Mouse (Mus musculus) midbrain, embryonic 13.5 days (tissue): ENCODE results near the gene Fmod. TPM values are rescaled to one million over a fixed set of nuclear protein-coding genes. Genes with fewer than 3 reads are reported as not detected.

ENCODE experiments used
- ATAC-seq: fragments of 200-750 bp; cut with Nextera tagmentation; 2 replicates; pipeline ENCODE4 v1.8.0; 2017; ENCODE audit warnings: mild to moderate bottlenecking, moderate TSS enrichment, moderate library complexity
- H3K27ac ChIP-seq: fragments of 300-500 bp; sonication (generic); 2 replicates; pipeline ENCODE4 v1.5.1; 2015; ENCODE audit warnings: inconsistent platforms, mild to moderate bottlenecking, moderate library complexity
- H3K27me3 ChIP-seq: fragments of 300-500 bp; sonication (generic); 2 replicates; pipeline ENCODE4 v1.6.1; 2015; ENCODE audit warnings: mild to moderate bottlenecking, inconsistent platforms
- H3K36me3 ChIP-seq: fragments of 300-500 bp; sonication (generic); 2 replicates; pipeline ENCODE4 v1.6.1; 2015; ENCODE audit warnings: mild to moderate bottlenecking, inconsistent platforms
- H3K4me1 ChIP-seq: fragments of 300-500 bp; sonication (generic); replicated peaks from 2 replicates; pipeline ENCODE4 v1.6.1; 2015; ENCODE audit warnings: inconsistent platforms
- H3K4me2 ChIP-seq: fragments of 300-500 bp; sonication (generic); replicated peaks from 2 replicates; pipeline ENCODE4 v1.6.1; 2015; ENCODE audit warnings: moderate library complexity, mild to moderate bottlenecking, inconsistent platforms
- H3K4me3 ChIP-seq: fragments of 300-500 bp; sonication (generic); replicated peaks from 2 replicates; pipeline ENCODE4 v1.5.1; 2015; ENCODE audit warnings: mild to moderate bottlenecking, inconsistent platforms
- H3K9ac ChIP-seq: fragments of 300-500 bp; sonication (generic); replicated peaks from 2 replicates; pipeline ENCODE4 v1.6.1; 2015; ENCODE audit warnings: mild to moderate bottlenecking, inconsistent platforms
- H3K9me3 ChIP-seq: fragments of 300-500 bp; sonication (generic); 2 replicates; pipeline ENCODE4 v1.6.1; 2016; ENCODE audit warnings: mild to moderate bottlenecking, inconsistent platforms
- WGBS: fragments of 180-500 bp; shearing (Covaris S2); methylation state at CpG from one replicate; pipeline ENCODE4 v1.1.7; 2015; 5-methylcytosine and 5-hydroxymethylcytosine counted together
- polyA plus RNA-seq: library from polyadenylated mRNA; unstranded; fragments of >200 nt; fragmentation: Nextera tagmentation; extraction: Ambion mirVana; gene quantifications from 2 replicates; pipeline ENCODE4 v1.2.1, GENCODE M21; 2015

The Fmod gene
- polyA plus RNA-seq, 1 experiment from 2014 or later: 5.7 TPM

GRCm38 (mm10) chr1:134041900-134042299 is 4.8 kb downstream of the Fmod start:
- no peak overlapping the region for H3K4me3 ChIP-seq
- no peak overlapping the region for H3K4me2 ChIP-seq
- H3K27me3 ChIP-seq: 0 out of 2 replicates have a peak, but pooled peaks cover 3% of the 10 kb centered on the region
- WGBS: 59% methylated on average over 2 of the region's 2 CpGs
- H3K36me3 ChIP-seq: no peaks in the 10 kb centered on the region
- peaks cover 29% of the 10 kb centered on the region for H3K4me1 ChIP-seq
- H3K9ac ChIP-seq: no peak overlapping the region
- H3K9me3 ChIP-seq: no peaks in the 10 kb centered on the region
- no peak for ATAC-seq
- H3K27ac ChIP-seq: no peak overlapping the region

GRCm38 (mm10) chr1:134042341-134042740 is 5.3 kb downstream of the Fmod start:
- Histone ChIP-seq H3K9me3 (no peaks in the 10 kb centered on the region), H3K36me3 (no peaks in the 10 kb centered on the region), H3K9ac (no peak overlapping the region), H3K4me1 (peaks cover 29% of the 10 kb centered on the region), H3K4me2 (no peak overlapping the region), H3K27ac (no peak overlapping the region), H3K4me3 (no peak overlapping the region), H3K27me3 (0 out of 2 replicates have a peak, but pooled peaks cover 3% of the 10 kb centered on the region)
- WGBS: 3% methylated on average over 1 of the region's 1 CpGs
- ATAC-seq: no peak

- no peak overlapping the region for H3K27ac ChIP-seq
- H3K27me3 ChIP-seq: 0 out of 2 replicates have a peak, but pooled peaks cover 5% of the 10 kb centered on the region
- no peak overlapping the region for H3K4me3 ChIP-seq
- 95% methylated on average over 6 of the region's 6 CpGs for WGBS
- no peaks in the 10 kb centered on the region for H3K36me3 ChIP-seq
- ATAC-seq: no peak
- no peak overlapping the region for H3K4me2 ChIP-seq
- H3K4me1 ChIP-seq: peaks cover 29% of the 10 kb centered on the region
- no peaks in the 10 kb centered on the region for H3K9me3 ChIP-seq
- no peak overlapping the region for H3K9ac ChIP-seq
Observed at GRCm38 (mm10) chr1:134044805-134045204, 7.8 kb downstream of the Fmod start.

- Histone ChIP-seq H3K27ac (no peak overlapping the region), H3K9ac (peak overlapping the region; percentile 53; the same call in 1 of the 2 replicates), H3K9me3 (no peaks in the 10 kb centered on the region), H3K4me2 (peak overlapping the region; percentile 51), H3K27me3 (0 out of 2 replicates have a peak, but pooled peaks cover 5% of the 10 kb centered on the region), H3K36me3 (no peaks in the 10 kb centered on the region), H3K4me1 (peaks cover 29% of the 10 kb centered on the region), H3K4me3 (peak overlapping the region; percentile 20)
- WGBS: 7% methylated on average over 9 of the region's 9 CpGs
- ATAC-seq: peak; percentile 66
Observed at GRCm38 (mm10) chr1:134045971-134046370, 8.9 kb downstream of the Fmod start.

GRCm38 (mm10) chr1:134046387-134046786 is 9.3 kb downstream of the Fmod start:
- Histone ChIP-seq H3K27ac (no peak overlapping the region), H3K4me2 (peak overlapping the region; percentile 51), H3K36me3 (no peaks in the 10 kb centered on the region), H3K9me3 (no peaks in the 10 kb centered on the region), H3K9ac (0 out of 2 replicates have a peak overlapping the region, but pooled peaks have one; percentile 20), H3K4me3 (peak overlapping the region; percentile 20), H3K27me3 (0 out of 2 replicates have a peak, but pooled peaks cover 5% of the 10 kb centered on the region), H3K4me1 (peaks cover 29% of the 10 kb centered on the region)
- peak; percentile 54 for ATAC-seq
- WGBS: 20% methylated on average over 23 of the region's 23 CpGs

- H3K36me3 ChIP-seq: no peaks in the 10 kb centered on the region
- H3K9ac ChIP-seq: no peak overlapping the region
- ATAC-seq: no peak
- H3K4me3 ChIP-seq: no peak overlapping the region
- no peak overlapping the region for H3K27ac ChIP-seq
- H3K27me3 ChIP-seq: 0 out of 2 replicates have a peak, but pooled peaks cover 5% of the 10 kb centered on the region
- WGBS: 87% methylated on average over 6 of the region's 6 CpGs
- H3K4me1 ChIP-seq: peaks cover 19% of the 10 kb centered on the region
- H3K4me2 ChIP-seq: no peak overlapping the region
- no peaks in the 10 kb centered on the region for H3K9me3 ChIP-seq
Observed at GRCm38 (mm10) chr1:134047431-134047830, 10.4 kb downstream of the Fmod start.

- Histone ChIP-seq H3K4me2 (no peak overlapping the region), H3K4me3 (no peak overlapping the region), H3K9ac (no peak overlapping the region), H3K36me3 (no peaks in the 10 kb centered on the region), H3K27ac (no peak overlapping the region), H3K27me3 (0 out of 2 replicates have a peak, but pooled peaks cover 5% of the 10 kb centered on the region), H3K4me1 (peaks cover 8% of the 10 kb centered on the region; the same call in 1 of the 2 replicates), H3K9me3 (no peaks in the 10 kb centered on the region)
- WGBS: 7% methylated on average over 5 of the region's 5 CpGs
- ATAC-seq: peak; percentile 67
Observed at GRCm38 (mm10) chr1:134048759-134049158, 11.7 kb downstream of the Fmod start.

GRCm38 (mm10) chr1:134049542-134049941 is 12.5 kb downstream of the Fmod start:
- ATAC-seq: no peak
- 79% methylated on average over 6 of the region's 6 CpGs for WGBS
- Histone ChIP-seq H3K36me3 (no peaks in the 10 kb centered on the region), H3K4me1 (peaks cover 8% of the 10 kb centered on the region; the same call in 1 of the 2 replicates), H3K4me3 (no peak overlapping the region), H3K9me3 (no peaks in the 10 kb centered on the region), H3K27me3 (0 out of 2 replicates have a peak, but pooled peaks cover 5% of the 10 kb centered on the region), H3K9ac (no peak overlapping the region), H3K27ac (no peak overlapping the region), H3K4me2 (no peak overlapping the region)

- H3K4me1 ChIP-seq: peaks cover 8% of the 10 kb centered on the region; the same call in 1 of the 2 replicates
- 0 out of 2 replicates have a peak, but pooled peaks have one; percentile 46 for ATAC-seq
- WGBS: 9% methylated on average over 6 of the region's 6 CpGs
- H3K9me3 ChIP-seq: no peaks in the 10 kb centered on the region
- no peak overlapping the region for H3K4me2 ChIP-seq
- 0 out of 2 replicates have a peak, but pooled peaks cover 2% of the 10 kb centered on the region for H3K27me3 ChIP-seq
- no peak overlapping the region for H3K27ac ChIP-seq
- H3K4me3 ChIP-seq: no peak overlapping the region
- H3K36me3 ChIP-seq: no peaks in the 10 kb centered on the region
- H3K9ac ChIP-seq: no peak overlapping the region
Observed at GRCm38 (mm10) chr1:134053207-134053606, 16.2 kb downstream of the Fmod start.

- Histone ChIP-seq H3K9ac (no peak overlapping the region), H3K27me3 (no peaks in the 10 kb centered on the region), H3K4me1 (peaks cover 18% of the 10 kb centered on the region), H3K27ac (no peak overlapping the region), H3K4me2 (no peak overlapping the region), H3K9me3 (no peaks in the 10 kb centered on the region), H3K4me3 (no peak overlapping the region), H3K36me3 (no peaks in the 10 kb centered on the region)
- ATAC-seq: no peak
- WGBS: 74% methylated on average over 9 of the region's 9 CpGs
Observed at GRCm38 (mm10) chr1:134055058-134055457, 18.0 kb downstream of the Fmod start.

- H3K4me2 ChIP-seq: no peak overlapping the region
- H3K4me3 ChIP-seq: no peak overlapping the region
- H3K9ac ChIP-seq: no peak overlapping the region
- no peaks in the 10 kb centered on the region for H3K27me3 ChIP-seq
- H3K9me3 ChIP-seq: no peaks in the 10 kb centered on the region
- peaks cover 25% of the 10 kb centered on the region for H3K4me1 ChIP-seq
- no peak for ATAC-seq
- H3K27ac ChIP-seq: no peak overlapping the region
- WGBS: 84% methylated on average over 9 of the region's 9 CpGs
- H3K36me3 ChIP-seq: no peaks in the 10 kb centered on the region
Observed at GRCm38 (mm10) chr1:134055666-134056245, 18.7 kb downstream of the Fmod start.

GRCm38 (mm10) chr1:134056285-134056684 is 19.2 kb downstream of the Fmod start:
- H3K9me3 ChIP-seq: no peaks in the 10 kb centered on the region
- no peaks in the 10 kb centered on the region for H3K27me3 ChIP-seq
- H3K4me1 ChIP-seq: peaks cover 28% of the 10 kb centered on the region
- no peak overlapping the region for H3K4me2 ChIP-seq
- no peaks in the 10 kb centered on the region for H3K36me3 ChIP-seq
- no peak overlapping the region for H3K9ac ChIP-seq
- H3K4me3 ChIP-seq: no peak overlapping the region
- ATAC-seq: no peak
- 75% methylated on average over 4 of the region's 4 CpGs for WGBS
- H3K27ac ChIP-seq: no peak overlapping the region
